8 mouse cellular contexts compared by ENCODE assay signal in the genomic region with DNA sequence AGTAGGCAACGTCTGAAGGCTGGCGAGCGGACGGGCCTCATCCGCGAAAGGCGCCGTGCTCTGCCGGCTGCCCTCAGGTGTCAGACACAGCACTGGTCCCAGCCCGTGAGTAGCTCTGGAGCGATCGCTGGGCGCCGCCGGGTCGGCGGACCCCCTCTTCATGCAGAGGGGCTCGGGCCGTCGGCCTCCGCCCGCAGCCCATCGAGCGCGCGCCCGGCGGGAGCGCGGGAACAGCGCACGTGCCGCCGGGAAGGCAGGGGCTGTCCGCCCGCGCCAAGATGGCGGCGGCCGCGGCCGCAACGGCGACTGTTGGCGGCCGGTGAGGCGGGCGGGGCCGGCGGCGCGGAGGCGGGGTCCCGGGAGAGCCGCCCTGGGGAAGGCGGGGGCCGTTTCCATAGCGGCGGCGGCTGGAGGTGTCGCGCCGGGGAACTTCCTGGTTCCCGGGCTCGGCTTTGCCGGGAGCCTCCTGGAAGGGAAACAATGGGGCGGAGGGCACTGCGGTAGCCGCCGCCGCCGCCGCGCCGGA. TPM values are rescaled to one million over a fixed set of nuclear protein-coding genes. Genes with fewer than 3 reads are reported as not detected.
DNase-seq lines count a peak whose midpoint lies in the region; ATAC-seq and TF ChIP-seq lines count a peak whose summit lies in the region.

TSS of gene Usp6nl (plus strand) at position 292 of the 526 bp plus-strand sequence.

- WGBS in hindbrain, postnatal 0 days: 2% methylated on average over 63 of the region's 75 CpGs

- peak within 1 kb of the TSS; percentile 70 for H3K4me2 ChIP-seq in hindbrain, postnatal 0 days (ENCODE audit: low read depth, low read length)

- DNase-seq in ZHBTc4 (ENCODE audit: low read depth, low spot score): peak; percentile 79
- peak; percentile 96 for DNase-seq in gastrocnemius, adult 2 months
- DNase-seq in hindbrain, postnatal 0 days (ENCODE audit: low spot score): peak; percentile 91
- DNase-seq in left cerebral cortex, adult 8-10 months (ENCODE audit: low spot score in 2 of 2): peak; percentile 55 to 62
- DNase-seq in right cerebral cortex, adult 18-20 months: peak; percentile 87
- peak; percentile 88 for DNase-seq in urinary bladder, adult 2 months (ENCODE audit: low spot score)

- peak; percentile 79 for ATAC-seq in common myeloid progenitor, adult 5-6 weeks (replicated peaks; ENCODE audit: low read depth, poor library complexity, severe bottlenecking)
- ATAC-seq in hindbrain, postnatal 0 days: peak; percentile 90
- ATAC-seq in megakaryocyte, adult 5-6 weeks (ENCODE audit: poor library complexity, severe bottlenecking): peak; percentile 91

- H3K27me3 ChIP-seq in hindbrain, postnatal 0 days (ENCODE audit: insufficient read depth, low read length): no peaks in the 10 kb centered on the region

- peak within 1 kb of the TSS; percentile 87 for H3K9ac ChIP-seq in hindbrain, postnatal 0 days (replicated peaks; ENCODE audit: low read length)

- H3K36me3 ChIP-seq in hindbrain, postnatal 0 days (ENCODE audit: insufficient read depth, low read length): no peaks in the 10 kb centered on the region

- 0 out of 2 replicates have a peak, but pooled peaks cover 2% of the 10 kb centered on the region for H3K4me1 ChIP-seq in hindbrain, postnatal 0 days (ENCODE audit: insufficient read depth, low read length)

- peak within 1 kb of the TSS; percentile 93 for H3K27ac ChIP-seq in gastrocnemius, adult 2 months
- H3K27ac ChIP-seq in hindbrain, postnatal 0 days: peak within 1 kb of the TSS; percentile 98

- peak within 1 kb of the TSS; percentile 83 for H3K4me3 ChIP-seq in gastrocnemius, adult 2 months
- peak within 1 kb of the TSS; percentile 94 for H3K4me3 ChIP-seq in hindbrain, postnatal 0 days (ENCODE audit: low read length)

- intact Hi-C loops in gastrocnemius, adult 2 months (cut with DNase I): loop anchor here (2.0 kb wide), 1 partner anchor 110 kb away; the partner anchor contains the start of gene Echdc3

- no peaks in the 10 kb centered on the region for H3K9me3 ChIP-seq in hindbrain, postnatal 0 days (ENCODE audit: low read length)

- TF ChIP-seq CTCF in gastrocnemius, adult 2 months (IDR thresholded peaks at IDR 0.05): no peak
- no peak for TF ChIP-seq CTCF in hindbrain, postnatal 0 days (IDR thresholded peaks at IDR 0.05; ENCODE audit: low read depth)

RNA-seq across cellular contexts. Expression of gene Usp6nl, which starts in this region (rescaled TPM):
- 14.2 and 24.0 TPM in 2 replicates for total RNA-seq in common myeloid progenitor, adult 5-6 weeks (2017)
- total RNA-seq in gastrocnemius, adult 2 months (2021): 1 to 10 TPM; 2.6 to 4.0 TPM
- 16.8 and 24.0 TPM in 2 replicates for total RNA-seq in hindbrain, postnatal 0 days (2014; rRNA removed)
- polyA plus RNA-seq in hindbrain, postnatal 0 days (2015; fragmentation: Nextera tagmentation; extraction: Ambion mirVana): 6.9 and 7.8 TPM in 2 replicates
- 10 to 100 TPM; 16.9 to 20.8 (median 18.3) TPM for total RNA-seq in left cerebral cortex, adult 8-10 months (2022)
- total RNA-seq in megakaryocyte, adult 5-6 weeks (2015): 7.3 and 8.2 TPM in 2 replicates
- 6.1 and 7.2 TPM in 2 replicates for total RNA-seq in megakaryocyte, adult 5-6 weeks (2017)
- 6.0 and 8.4 TPM in 2 replicates for polyA plus RNA-seq in urinary bladder, adult 2 months (2012; rRNA removed)

Comparison
In these comparisons a context has a peak if more than half of its experiments do, and no peak if none do; other contexts are left out.
1. Peak in every context shown above with its lines: DNase-seq, ATAC-seq, H3K4me3 ChIP-seq and H3K27ac ChIP-seq.